Mouse (Mus musculus) heart, embryonic 11.5 days (tissue): ENCODE data around the gene Cox19. TPM values are rescaled to one million over a fixed set of nuclear protein-coding genes. Genes with fewer than 3 reads are reported as not detected.
"Not testable (repeated sequence)": the region's sequence is repeated elsewhere in the genome, so short reads cannot be mapped to it uniquely, and the experiment has no call there.

ENCODE experiments used
- ATAC-seq: fragments of 200-750 bp; cut with Nextera tagmentation; replicated peaks from 2 replicates; pipeline ENCODE4 v1.8.0; 2017; ENCODE audit warnings: moderate library complexity; ENCODE audit not compliant: insufficient number of reproducible peaks, low FRiP score, low TSS enrichment
- H3K27ac ChIP-seq: fragments of 300-500 bp; sonication (generic); 2 replicates; pipeline ENCODE4 v1.5.1; 2014; ENCODE audit warnings: mild to moderate bottlenecking, low read depth, low read length
- H3K27me3 ChIP-seq: fragments of 300-500 bp; sonication (generic); 2 replicates; pipeline ENCODE4 v1.6.1; 2014; ENCODE audit warnings: mild to moderate bottlenecking, low read length, mixed read lengths; ENCODE audit not compliant: control insufficient read depth, insufficient read depth
- H3K36me3 ChIP-seq: fragments of 300-500 bp; sonication (generic); 2 replicates; pipeline ENCODE4 v1.6.1; 2014; ENCODE audit warnings: mild to moderate bottlenecking, low read length, moderate library complexity, mixed read lengths; ENCODE audit not compliant: control insufficient read depth, insufficient read depth
- H3K4me1 ChIP-seq: fragments of 300-500 bp; sonication (generic); 2 replicates; pipeline ENCODE4 v1.6.1; 2014; ENCODE audit warnings: low read length; ENCODE audit not compliant: control insufficient read depth, insufficient read depth
- H3K4me2 ChIP-seq: fragments of 300-500 bp; sonication (generic); 2 replicates; pipeline ENCODE4 v1.6.1; 2014; ENCODE audit warnings: mild to moderate bottlenecking, moderate library complexity
- H3K4me3 ChIP-seq: fragments of 300-500 bp; sonication (generic); 2 replicates; pipeline ENCODE4 v1.5.1; 2014; ENCODE audit warnings: low read depth, low read length
- H3K9ac ChIP-seq: fragments of 300-500 bp; sonication (generic); 2 replicates; pipeline ENCODE4 v1.6.1; 2014; ENCODE audit warnings: mild to moderate bottlenecking, low read depth, low read length, moderate library complexity
- H3K9me3 ChIP-seq: fragments of 300-500 bp; sonication (generic); replicated peaks from 2 replicates; pipeline ENCODE4 v1.6.1; 2016; ENCODE audit warnings: low read length; ENCODE audit not compliant: control insufficient read depth
- WGBS: fragments of 180-500 bp; shearing (Covaris S2); extraction: QIAGEN DNeasy Blood & Tissue Kit; methylation state at CpG from one replicate; pipeline ENCODE4 v1.1.7; 2014; ENCODE audit not compliant: insufficient replicate concordance; 5-methylcytosine and 5-hydroxymethylcytosine counted together
- polyA plus RNA-seq: library from polyadenylated mRNA; unstranded; fragments of >200 nt; fragmentation: Nextera tagmentation; extraction: Ambion mirVana; gene quantifications from 2 replicates; pipeline ENCODE4 v1.2.1, GENCODE M21; 2014

Gene Cox19
- polyA plus RNA-seq, 1 experiment from 2014 or later: 95.2 TPM

GRCm38 (mm10) chr5:139392219-139393196 lies 41.3 kb upstream of the Cox19 start:
- H3K4me1 ChIP-seq: peaks cover 36% of the 10 kb centered on the region
- H3K9ac ChIP-seq: no peak overlapping the region
- H3K4me3 ChIP-seq: no peak overlapping the region
- H3K36me3 ChIP-seq: no peaks in the 10 kb centered on the region
- no peaks in the 10 kb centered on the region for H3K27me3 ChIP-seq
- no peak for ATAC-seq
- H3K27ac ChIP-seq: no peak overlapping the region
- no peaks in the 10 kb centered on the region for H3K9me3 ChIP-seq
- no peak overlapping the region for H3K4me2 ChIP-seq
- WGBS: 95% methylated on average over 37 of the region's 37 CpGs

- no peak for ATAC-seq
- H3K27ac ChIP-seq: no peak overlapping the region
- peaks cover 37% of the 10 kb centered on the region for H3K4me1 ChIP-seq
- H3K9me3 ChIP-seq: no peaks in the 10 kb centered on the region
- no peaks in the 10 kb centered on the region for H3K27me3 ChIP-seq
- WGBS: 79% methylated on average over 11 of the region's 11 CpGs
- peak overlapping the region; percentile 47 for H3K4me2 ChIP-seq
- H3K9ac ChIP-seq: peak overlapping the region; percentile 56
- H3K36me3 ChIP-seq: no peaks in the 10 kb centered on the region
- H3K4me3 ChIP-seq: no peak overlapping the region; the same call in 1 of the 2 replicates
Observed at GRCm38 (mm10) chr5:139391309-139391990, 40.2 kb upstream of the Cox19 start.

- Histone ChIP-seq H3K4me1 (peaks cover 45% of the 10 kb centered on the region), H3K4me3 (peak overlapping the region; percentile 20), H3K27ac (peak overlapping the region; percentile 77), H3K4me2 (peak overlapping the region; percentile 47), H3K9ac (peak overlapping the region; percentile 56)
- not testable (repeated sequence) for H3K27me3 ChIP-seq, H3K9me3 ChIP-seq, H3K36me3 ChIP-seq, ATAC-seq
- WGBS: 54% methylated on average over 5 of the region's 5 CpGs
Observed at GRCm38 (mm10) chr5:139390324-139391119, 39.3 kb upstream of the Cox19 start.

GRCm38 (mm10) chr5:139389676-139390061 lies 38.5 kb upstream of the Cox19 start:
- Histone ChIP-seq H3K27ac (peak overlapping the region; percentile 77), H3K36me3 (no peaks in the 10 kb centered on the region), H3K4me1 (peaks cover 54% of the 10 kb centered on the region), H3K9ac (peak overlapping the region; percentile 52), H3K4me3 (peak overlapping the region; percentile 6; the same call in 1 of the 2 replicates), H3K9me3 (no peaks in the 10 kb centered on the region), H3K4me2 (peak overlapping the region; percentile 43), H3K27me3 (no peaks in the 10 kb centered on the region)
- WGBS: 22% methylated on average over 6 of the region's 6 CpGs
- peak; percentile 79 for ATAC-seq

GRCm38 (mm10) chr5:139388694-139389675 lies 37.8 kb upstream of the Cox19 start:
- no peaks in the 10 kb centered on the region for H3K9me3 ChIP-seq
- H3K4me2 ChIP-seq: peak overlapping the region; percentile 31
- peaks cover 60% of the 10 kb centered on the region for H3K4me1 ChIP-seq
- peak overlapping the region; percentile 77 for H3K27ac ChIP-seq
- 71% methylated on average over 17 of the region's 17 CpGs for WGBS
- H3K27me3 ChIP-seq: no peaks in the 10 kb centered on the region
- no peaks in the 10 kb centered on the region for H3K36me3 ChIP-seq
- H3K9ac ChIP-seq: peak overlapping the region; percentile 16; the same call in 1 of the 2 replicates
- H3K4me3 ChIP-seq: no peak overlapping the region
- peak; percentile 50; the same call in 1 of the 2 replicates for ATAC-seq

DNA sequence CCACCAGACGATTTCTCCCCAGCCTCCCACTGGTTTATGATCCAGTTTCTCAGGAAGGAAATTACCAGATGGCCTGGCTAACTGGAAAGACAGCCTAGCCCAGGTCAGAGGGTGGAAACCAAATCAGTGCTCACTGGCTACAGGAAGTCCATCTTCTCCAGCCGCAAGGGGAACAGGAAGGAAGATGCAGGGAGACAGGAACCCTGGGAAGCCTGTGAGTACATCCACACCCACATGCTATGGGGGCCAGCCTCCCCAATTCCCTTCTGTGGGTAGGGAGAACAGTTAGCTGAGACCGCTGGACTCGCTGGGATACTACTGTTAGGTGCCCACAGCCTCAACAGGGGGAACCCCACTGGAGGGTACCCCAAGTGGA lies 37.0 kb upstream of the Cox19 start:
- Histone ChIP-seq H3K4me2 (peak overlapping the region; percentile 9), H3K4me3 (no peak overlapping the region), H3K4me1 (peaks cover 64% of the 10 kb centered on the region), H3K9me3 (no peaks in the 10 kb centered on the region), H3K27me3 (no peaks in the 10 kb centered on the region), H3K9ac (peak overlapping the region; percentile 39; the same call in 1 of the 2 replicates), H3K27ac (peak overlapping the region; percentile 77), H3K36me3 (no peaks in the 10 kb centered on the region)
- no peak for ATAC-seq
- WGBS: 74% methylated on average over 4 of the region's 4 CpGs

GRCm38 (mm10) chr5:139387329-139388194 lies 36.3 kb upstream of the Cox19 start:
- peak overlapping the region; percentile 77 for H3K27ac ChIP-seq
- H3K9me3 ChIP-seq: no peaks in the 10 kb centered on the region
- no peak overlapping the region for H3K4me3 ChIP-seq
- peak overlapping the region; percentile 39; the same call in 1 of the 2 replicates for H3K9ac ChIP-seq
- no peaks in the 10 kb centered on the region for H3K36me3 ChIP-seq
- H3K27me3 ChIP-seq: no peaks in the 10 kb centered on the region
- H3K4me2 ChIP-seq: peak overlapping the region; percentile 29; the same call in 1 of the 2 replicates
- peaks cover 69% of the 10 kb centered on the region for H3K4me1 ChIP-seq
- 70% methylated on average over 10 of the region's 10 CpGs for WGBS
- no peak for ATAC-seq
